Mouse (Mus musculus) heart, adult 8-10 months (tissue): Measurements from ENCODE around the gene Slc17a2. TPM values are rescaled to one million over a fixed set of nuclear protein-coding genes. Genes with fewer than 3 reads are reported as not detected.

Experiments
- total RNA-seq, 4 experiments: library from RNA; stranded (reverse); gene quantifications; 2 replicates each; pipeline ENCODE4 v1.2.4; 2022

Slc17a2 gene
- total RNA-seq, 4 experiments from 2014 or later, result not detected

Other genes with a start within 250 kb of the Slc17a2 start
- gene Hist1h3e, start 244.6 kb upstream of the Slc17a2 start, total RNA-seq, result 10 to 100 TPM; 13.1 to 17.7 (median 13.5) TPM
- gene Hist1h2ae, start 235.8 kb upstream of the Slc17a2 start, total RNA-seq, result 1 to 10 TPM in 3 of 4 experiments, not detected in 1; 1.4 to 4.9 (median 1.6) TPM
- 10 to 100 TPM; 18.1 to 34.4 (median 24.0) TPM for gene Hist1h2bg, start 235.6 kb upstream of the Slc17a2 start, total RNA-seq
- 10 to 100 TPM in 2 of 4 experiments, 1 to 10 TPM in 2; 5.9 to 13.7 (median 10.7) TPM for gene Hist1h2bf, start 232.8 kb upstream of the Slc17a2 start, total RNA-seq
- 1 to 10 TPM; 1.8 to 4.3 (median 2.7) TPM for gene Hist1h2ad, start 232.6 kb upstream of the Slc17a2 start, total RNA-seq
- 1 to 10 TPM; 1.1 to 4.0 (median 2.0) TPM for gene Hist1h3d, start 231.2 kb upstream of the Slc17a2 start, total RNA-seq
- gene Hist1h4d, start 225.4 kb upstream of the Slc17a2 start, total RNA-seq, result 10 to 100 TPM; 42.4 to 50.0 (median 46.1) TPM
- gene Hist1h2be, start 185.9 kb upstream of the Slc17a2 start, total RNA-seq, result 10 to 100 TPM; 11.6 to 13.8 (median 12.6) TPM
- gene Hist1h1e, start 184.4 kb upstream of the Slc17a2 start, total RNA-seq, result 10 to 100 TPM; 27.4 to 44.8 (median 35.5) TPM
- gene Hist1h2ac, start 123.0 kb upstream of the Slc17a2 start, total RNA-seq, result 1 to 10 TPM; 1.1 to 1.6 (median 1.3) TPM
- gene Hist1h2bc, start 122.8 kb upstream of the Slc17a2 start, total RNA-seq, result 10 to 100 TPM; 74.6 to 82.2 (median 76.6) TPM
- gene Hist1h1t, start 111.2 kb upstream of the Slc17a2 start, total RNA-seq, result under 1 TPM in 1 of 4 experiments, not detected in 3; 0.30 TPM
- gene Hist1h4c, start 108.5 kb upstream of the Slc17a2 start, total RNA-seq, result 10 to 100 TPM; 37.9 to 55.9 (median 45.3) TPM
- 10 to 100 TPM; 58.1 to 66.0 (median 61.5) TPM for gene Hfe, start 96.1 kb upstream of the Slc17a2 start, total RNA-seq
- 100 to 1,000 TPM; 145 to 209 (median 187) TPM for gene Hist1h1c, start 68.2 kb upstream of the Slc17a2 start, total RNA-seq
- 1 to 10 TPM in 2 of 4 experiments, under 1 TPM in 1, not detected in 1; 0.82 to 5.6 (median 2.3) TPM for gene Hist1h3c, start 61.4 kb upstream of the Slc17a2 start, total RNA-seq
- 1 to 10 TPM; 2.6 to 6.9 (median 4.0) TPM for gene Hist1h2bb, start 60.3 kb upstream of the Slc17a2 start, total RNA-seq
- gene Hist1h2ab, start 55.9 kb upstream of the Slc17a2 start, total RNA-seq, result 1 to 10 TPM in 3 of 4 experiments, not detected in 1; 2.4 to 8.4 (median 4.0) TPM
- 10 to 100 TPM in 1 of 4 experiments, 1 to 10 TPM in 3; 2.4 to 16.9 (median 4.5) TPM for gene Hist1h3b, start 54.7 kb upstream of the Slc17a2 start, total RNA-seq
- gene Hist1h4b, start 50.0 kb upstream of the Slc17a2 start, total RNA-seq, result 1 to 10 TPM; 5.4 to 9.6 (median 6.8) TPM
- 10 to 100 TPM in 1 of 4 experiments, 1 to 10 TPM in 3; 4.1 to 10.2 (median 5.4) TPM for gene Hist1h4a, start 45.8 kb upstream of the Slc17a2 start, total RNA-seq
- 1 to 10 TPM; 1.8 to 10.0 (median 6.6) TPM for gene Hist1h3a, start 44.6 kb upstream of the Slc17a2 start, total RNA-seq
- gene Hist1h1a, start 43.3 kb upstream of the Slc17a2 start, total RNA-seq, result 1 to 10 TPM; 3.3 to 5.0 (median 4.0) TPM
- not detected for gene Trim38, start 37.1 kb upstream of the Slc17a2 start, total RNA-seq
- not detected for gene Slc17a3, start 32.4 kb downstream of the Slc17a2 start, total RNA-seq
- gene Slc17a1, start 60.8 kb downstream of the Slc17a2 start, total RNA-seq, result not detected
- not detected for gene Slc17a4, start 108.0 kb downstream of the Slc17a2 start, total RNA-seq
- not detected for gene Hist1h2ba, start 127.2 kb downstream of the Slc17a2 start, total RNA-seq
- not detected for gene Hist1h2aa, start 127.5 kb downstream of the Slc17a2 start, total RNA-seq
- not detected for gene Scgn, start 184.2 kb downstream of the Slc17a2 start, total RNA-seq